Mouse (Mus musculus) heart, embryonic 15.5 days (tissue): Measurements from ENCODE around the gene Csnk1d. TPM values are rescaled to one million over a fixed set of nuclear protein-coding genes. Genes with fewer than 3 reads are reported as not detected.
A peak's percentile ranks its signal among the peaks of the same experiment; 100 is the strongest.

Experiments used
- ATAC-seq: fragments of 200-750 bp; cut with Nextera tagmentation; replicated peaks from 2 replicates; pipeline ENCODE4 v1.8.0; 2017; ENCODE audit warnings: low read depth, moderate TSS enrichment; ENCODE audit not compliant: insufficient number of reproducible peaks, insufficient read depth, low FRiP score
- H3K27ac ChIP-seq: fragments of 300-500 bp; sonication (generic); 2 replicates; pipeline ENCODE4 v1.5.1; 2015; ENCODE audit warnings: mild to moderate bottlenecking, inconsistent platforms
- H3K27me3 ChIP-seq: fragments of 300-500 bp; sonication (generic); 2 replicates; pipeline ENCODE4 v1.6.1; 2015; ENCODE audit warnings: inconsistent platforms
- H3K36me3 ChIP-seq: fragments of 300-500 bp; sonication (generic); 2 replicates; pipeline ENCODE4 v1.6.1; 2015; ENCODE audit warnings: mild to moderate bottlenecking, inconsistent platforms
- H3K4me1 ChIP-seq: fragments of 300-500 bp; sonication (generic); replicated peaks from 2 replicates; pipeline ENCODE4 v1.6.1; 2015; ENCODE audit warnings: inconsistent platforms
- H3K4me2 ChIP-seq: fragments of 300-500 bp; sonication (generic); 2 replicates; pipeline ENCODE4 v1.6.1; 2015; ENCODE audit warnings: inconsistent platforms, mild to moderate bottlenecking, moderate library complexity
- H3K4me3 ChIP-seq: fragments of 300-500 bp; sonication (generic); 2 replicates; pipeline ENCODE4 v1.5.1; 2015; ENCODE audit warnings: mild to moderate bottlenecking, inconsistent platforms
- H3K9ac ChIP-seq: fragments of 300-500 bp; sonication (generic); 2 replicates; pipeline ENCODE4 v1.6.1; 2015; ENCODE audit warnings: mild to moderate bottlenecking, inconsistent platforms
- H3K9me3 ChIP-seq: fragments of 300-500 bp; sonication (generic); replicated peaks from 2 replicates; pipeline ENCODE4 v1.6.1; 2016; ENCODE audit warnings: inconsistent platforms
- WGBS: fragments of 180-500 bp; shearing (Covaris S2); methylation state at CpG from one replicate; pipeline ENCODE4 v1.1.7; 2015; ENCODE audit warnings: mixed read lengths; 5-methylcytosine and 5-hydroxymethylcytosine counted together
- polyA plus RNA-seq: library from polyadenylated mRNA; unstranded; fragments of >200 nt; fragmentation: Nextera tagmentation; extraction: Ambion mirVana; gene quantifications from 2 replicates; pipeline ENCODE4 v1.2.1, GENCODE M21; 2015

Csnk1d gene
- polyA plus RNA-seq, 1 experiment from 2014 or later: 59.5 TPM

- H3K4me2 ChIP-seq: no peak overlapping the region
- H3K27me3 ChIP-seq: no peaks in the 10 kb centered on the region
- H3K27ac ChIP-seq: peak overlapping the region; percentile 21; the same call in 1 of the 2 replicates
- H3K9me3 ChIP-seq: no peaks in the 10 kb centered on the region
- H3K36me3 ChIP-seq: peaks cover 15% of the 10 kb centered on the region
- H3K4me3 ChIP-seq: no peak overlapping the region
- ATAC-seq: no peak
- peaks cover 54% of the 10 kb centered on the region for H3K4me1 ChIP-seq
- H3K9ac ChIP-seq: peak overlapping the region; percentile 13; the same call in 1 of the 2 replicates
- 69% methylated on average over 3 of the region's 3 CpGs for WGBS
Observed at GRCm38 (mm10) chr11:120987608-120988007, 3.5 kb downstream of the Csnk1d start.

- Histone ChIP-seq H3K27ac (0 out of 2 replicates have a peak overlapping the region, but pooled peaks have one; percentile 8), H3K9ac (no peak overlapping the region), H3K27me3 (no peaks in the 10 kb centered on the region), H3K4me3 (no peak overlapping the region), H3K4me2 (no peak overlapping the region), H3K9me3 (no peaks in the 10 kb centered on the region), H3K4me1 (peaks cover 56% of the 10 kb centered on the region), H3K36me3 (peaks cover 35% of the 10 kb centered on the region)
- ATAC-seq: no peak
- 61% methylated on average over 4 of the region's 4 CpGs for WGBS
Observed at GRCm38 (mm10) chr11:120984448-120985330, 6.4 kb downstream of the Csnk1d start.

- H3K27me3 ChIP-seq: no peaks in the 10 kb centered on the region
- no peak overlapping the region for H3K9ac ChIP-seq
- peaks cover 36% of the 10 kb centered on the region for H3K4me1 ChIP-seq
- peaks cover 55% of the 10 kb centered on the region for H3K36me3 ChIP-seq
- H3K4me3 ChIP-seq: no peak overlapping the region
- H3K4me2 ChIP-seq: no peak overlapping the region
- no peak for ATAC-seq
- H3K27ac ChIP-seq: no peak overlapping the region
- no peaks in the 10 kb centered on the region for H3K9me3 ChIP-seq
Observed at GRCm38 (mm10) chr11:120982459-120982858, 8.7 kb downstream of the Csnk1d start.

- Histone ChIP-seq H3K4me3 (no peak overlapping the region), H3K27ac (no peak overlapping the region), H3K36me3 (peaks cover 56% of the 10 kb centered on the region), H3K9me3 (no peaks in the 10 kb centered on the region), H3K4me1 (peaks cover 33% of the 10 kb centered on the region), H3K4me2 (no peak overlapping the region), H3K27me3 (no peaks in the 10 kb centered on the region), H3K9ac (no peak overlapping the region)
- ATAC-seq: no peak
- WGBS: 77% methylated on average over 4 of the region's 4 CpGs
Observed at GRCm38 (mm10) chr11:120981661-120982060, 9.5 kb downstream of the Csnk1d start.

- no peaks in the 10 kb centered on the region for H3K27me3 ChIP-seq
- H3K4me2 ChIP-seq: no peak overlapping the region
- peak overlapping the region; percentile 33 for H3K27ac ChIP-seq
- no peak for ATAC-seq
- H3K9me3 ChIP-seq: no peaks in the 10 kb centered on the region
- H3K4me1 ChIP-seq: peaks cover 31% of the 10 kb centered on the region
- H3K9ac ChIP-seq: no peak overlapping the region
- 42% methylated on average over 9 of the region's 9 CpGs for WGBS
- H3K36me3 ChIP-seq: peaks cover 58% of the 10 kb centered on the region
- H3K4me3 ChIP-seq: no peak overlapping the region
Observed at GRCm38 (mm10) chr11:120980427-120981035, 10.6 kb downstream of the Csnk1d start.

GRCm38 (mm10) chr11:120979711-120980426 is 11.3 kb downstream of the Csnk1d start:
- Histone ChIP-seq H3K4me3 (no peak overlapping the region), H3K4me2 (no peak overlapping the region), H3K27me3 (no peaks in the 10 kb centered on the region), H3K36me3 (peaks cover 63% of the 10 kb centered on the region), H3K4me1 (peaks cover 26% of the 10 kb centered on the region), H3K9me3 (no peaks in the 10 kb centered on the region), H3K9ac (no peak overlapping the region), H3K27ac (peak overlapping the region; percentile 33)
- ATAC-seq: peak; percentile 43; the same call in 1 of the 2 replicates
- 64% methylated on average over 8 of the region's 8 CpGs for WGBS

GRCm38 (mm10) chr11:120973318-120973717 is 17.8 kb downstream of the Csnk1d start:
- Histone ChIP-seq H3K4me2 (no peak overlapping the region), H3K4me1 (no peaks in the 10 kb centered on the region), H3K36me3 (peaks cover 90% of the 10 kb centered on the region), H3K9ac (no peak overlapping the region), H3K4me3 (no peak overlapping the region), H3K9me3 (no peaks in the 10 kb centered on the region), H3K27ac (no peak overlapping the region), H3K27me3 (no peaks in the 10 kb centered on the region)
- WGBS: 65% methylated on average over 6 of the region's 6 CpGs
- no peak for ATAC-seq

- no peaks in the 10 kb centered on the region for H3K27me3 ChIP-seq
- no peaks in the 10 kb centered on the region for H3K9me3 ChIP-seq
- peaks cover 6% of the 10 kb centered on the region for H3K4me1 ChIP-seq
- 88% methylated on average over 5 of the region's 5 CpGs for WGBS
- H3K9ac ChIP-seq: no peak overlapping the region
- no peak overlapping the region for H3K4me2 ChIP-seq
- peaks cover 98% of the 10 kb centered on the region for H3K36me3 ChIP-seq
- no peak for ATAC-seq
- H3K27ac ChIP-seq: no peak overlapping the region
- no peak overlapping the region for H3K4me3 ChIP-seq
Observed at GRCm38 (mm10) chr11:120971237-120971636, 19.9 kb downstream of the Csnk1d start.

- no peak overlapping the region for H3K4me2 ChIP-seq
- no peaks in the 10 kb centered on the region for H3K27me3 ChIP-seq
- no peaks in the 10 kb centered on the region for H3K9me3 ChIP-seq
- no peak overlapping the region for H3K9ac ChIP-seq
- H3K36me3 ChIP-seq: peaks cover 100% of the 10 kb centered on the region
- no peak overlapping the region for H3K27ac ChIP-seq
- peaks cover 21% of the 10 kb centered on the region for H3K4me1 ChIP-seq
- no peak for ATAC-seq
- 88% methylated on average over 5 of the region's 5 CpGs for WGBS
- no peak overlapping the region for H3K4me3 ChIP-seq
Observed at GRCm38 (mm10) chr11:120969742-120970141, 21.4 kb downstream of the Csnk1d start.

- H3K27me3 ChIP-seq: no peaks in the 10 kb centered on the region
- peaks cover 96% of the 10 kb centered on the region for H3K36me3 ChIP-seq
- no peaks in the 10 kb centered on the region for H3K9me3 ChIP-seq
- peaks cover 38% of the 10 kb centered on the region for H3K4me1 ChIP-seq
- no peak for ATAC-seq
- no peak overlapping the region for H3K4me2 ChIP-seq
- H3K9ac ChIP-seq: no peak overlapping the region
- no peak overlapping the region for H3K4me3 ChIP-seq
- WGBS: 72% methylated on average over 4 of the region's 4 CpGs
- H3K27ac ChIP-seq: no peak overlapping the region
Observed at GRCm38 (mm10) chr11:120965587-120965986, 25.5 kb downstream of the Csnk1d start.
